Mouse (Mus musculus) embryonic facial prominence, embryonic 11.5 days (tissue): ENCODE measurements around the gene Dst. TPM values are rescaled to one million over a fixed set of nuclear protein-coding genes. Genes with fewer than 3 reads are reported as not detected.

Experiments
- ATAC-seq: fragments of 200-750 bp; cut with Nextera tagmentation; replicated peaks from 2 replicates; pipeline ENCODE4 v1.8.0; 2017; ENCODE audit warnings: low read depth; ENCODE audit not compliant: insufficient number of reproducible peaks, low FRiP score, low TSS enrichment
- DNase-seq: peaks from one replicate; pipeline ENCODE4 v3.0.0-alpha.2; 2015; ENCODE audit warnings: low spot score
- H3K27ac ChIP-seq: fragments of 300-500 bp; sonication (generic); replicated peaks from 2 replicates; pipeline ENCODE4 v1.5.1; 2014; ENCODE audit warnings: mild to moderate bottlenecking, low read depth, low read length, control low read depth
- H3K27me3 ChIP-seq: fragments of 300-500 bp; sonication (generic); 2 replicates; pipeline ENCODE4 v1.6.1; 2014; ENCODE audit warnings: mild to moderate bottlenecking, low read length, moderate library complexity, mixed read lengths; ENCODE audit not compliant: control insufficient read depth, insufficient read depth
- H3K36me3 ChIP-seq: fragments of 300-500 bp; sonication (generic); replicated peaks from 2 replicates; pipeline ENCODE4 v1.6.1; 2014; ENCODE audit warnings: low read depth, mild to moderate bottlenecking, low read length, moderate library complexity, mixed read lengths; ENCODE audit not compliant: control insufficient read depth, insufficient read depth
- H3K4me1 ChIP-seq: fragments of 300-500 bp; sonication (generic); 2 replicates; pipeline ENCODE4 v1.6.1; 2014; ENCODE audit warnings: low read length, mixed read lengths; ENCODE audit not compliant: control insufficient read depth, insufficient read depth
- H3K4me2 ChIP-seq: fragments of 300-500 bp; sonication (generic); 2 replicates; pipeline ENCODE4 v1.6.1; 2014; ENCODE audit warnings: low read depth, mild to moderate bottlenecking, control low read depth, low read length, moderate library complexity
- H3K4me3 ChIP-seq: fragments of 300-500 bp; sonication (generic); 2 replicates; pipeline ENCODE4 v1.5.1; 2014; ENCODE audit warnings: low read depth, low read length, control low read depth
- H3K9ac ChIP-seq: fragments of 300-500 bp; sonication (generic); replicated peaks from 2 replicates; pipeline ENCODE4 v1.6.1; 2014; ENCODE audit warnings: mild to moderate bottlenecking, control low read depth, low read length
- H3K9me3 ChIP-seq: fragments of 300-500 bp; sonication (generic); replicated peaks from 2 replicates; pipeline ENCODE4 v1.6.1; 2016; ENCODE audit warnings: mild to moderate bottlenecking, low read length, inconsistent platforms, mixed read lengths; ENCODE audit not compliant: control insufficient read depth
- WGBS: fragments of 180-500 bp; shearing (Covaris S2); extraction: QIAGEN DNeasy Blood & Tissue Kit; methylation state at CpG from one replicate; pipeline ENCODE4 v1.1.7; 2014; 5-methylcytosine and 5-hydroxymethylcytosine counted together
- polyA plus RNA-seq: library from polyadenylated mRNA; unstranded; fragments of >200 nt; fragmentation: Nextera tagmentation; extraction: Ambion mirVana; gene quantifications from 2 replicates; pipeline ENCODE4 v1.2.1, GENCODE M21; 2014

Gene Dst
- polyA plus RNA-seq, 1 experiment from 2014 or later, result 20.7 TPM

DNA sequence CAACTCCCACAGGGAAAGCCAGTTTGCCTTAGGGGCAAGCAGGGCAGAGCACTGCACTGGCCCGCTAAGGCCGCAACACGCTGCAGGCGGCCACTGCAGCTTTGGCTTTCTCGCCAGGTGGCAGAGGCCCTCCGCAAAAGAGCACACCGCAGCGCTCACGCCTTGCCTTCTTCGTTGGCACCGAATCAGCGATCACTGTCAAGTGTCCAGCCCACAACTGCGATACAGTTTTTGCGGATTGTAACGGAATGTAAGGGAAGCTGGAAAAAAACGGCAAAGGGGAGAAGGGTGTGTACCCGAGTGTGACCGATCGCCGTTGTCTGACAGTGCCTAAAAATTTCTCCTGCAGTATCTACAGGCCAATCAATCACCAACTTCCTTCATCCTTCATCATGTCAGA is 1.1 kb upstream of the Dst start:
- Histone ChIP-seq H3K4me2 (peak overlapping the region; percentile 91), H3K27me3 (peaks cover 6% of the 10 kb centered on the region), H3K4me3 (peak overlapping the region; percentile 64), H3K36me3 (no peaks in the 10 kb centered on the region), H3K4me1 (no peaks in the 10 kb centered on the region), H3K27ac (no peak overlapping the region), H3K9me3 (no peaks in the 10 kb centered on the region), H3K9ac (peak overlapping the region; percentile 39; the same call in 1 of the 2 replicates)
- under 1% methylated on average over 20 of the region's 20 CpGs for WGBS
- peak; percentile 41 for DNase-seq
- ATAC-seq, result peak; percentile 36; the same call in 1 of the 2 replicates

DNA sequence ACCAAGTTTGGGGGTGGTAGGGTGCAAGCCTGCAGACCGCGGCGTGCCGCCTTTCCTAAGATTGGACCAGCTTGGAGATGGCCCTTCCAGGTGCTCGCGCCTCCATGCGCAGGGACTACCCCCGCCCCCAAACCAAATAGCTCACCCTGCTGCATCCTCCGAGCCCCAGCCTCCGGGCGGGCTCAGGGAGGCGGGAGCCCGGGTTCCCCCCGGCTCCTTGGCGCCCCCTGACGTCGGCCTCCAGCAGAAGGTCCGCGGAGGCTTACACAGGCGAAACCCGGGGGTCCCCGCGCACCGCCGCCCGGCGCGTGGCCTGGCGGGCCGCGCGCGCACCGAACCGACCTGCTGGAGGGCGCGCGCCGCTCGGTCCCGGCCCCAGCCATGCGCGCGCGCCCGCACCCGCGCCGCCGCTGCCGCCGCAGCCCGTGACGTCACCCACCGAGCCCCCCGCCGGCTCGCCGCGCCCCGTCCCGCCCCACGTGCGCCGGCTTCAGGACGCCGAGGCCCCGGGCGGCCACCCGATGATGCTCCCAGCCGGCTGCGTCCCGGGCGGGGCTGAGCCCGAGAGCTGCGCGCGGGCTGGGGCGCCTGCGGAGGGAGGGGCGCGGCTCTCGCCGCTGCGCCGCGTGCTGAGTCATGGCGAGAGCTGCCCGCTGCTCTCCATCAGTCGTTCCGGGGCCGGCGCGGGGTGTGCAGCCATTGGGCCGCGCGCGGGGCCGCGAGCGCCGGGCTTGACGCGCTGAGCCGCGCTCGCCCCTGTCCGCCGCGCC is 419 bp upstream of the Dst start, which contains the start of gene Bend6:
TSS of gene Bend6 (minus strand) at position 396 of the 770 bp plus-strand sequence.
- peak; percentile 79 for DNase-seq
- H3K27ac ChIP-seq, result no peak within 1 kb of the TSS
- WGBS, result 0% methylated on average over 50 of the region's 110 CpGs

DNA sequence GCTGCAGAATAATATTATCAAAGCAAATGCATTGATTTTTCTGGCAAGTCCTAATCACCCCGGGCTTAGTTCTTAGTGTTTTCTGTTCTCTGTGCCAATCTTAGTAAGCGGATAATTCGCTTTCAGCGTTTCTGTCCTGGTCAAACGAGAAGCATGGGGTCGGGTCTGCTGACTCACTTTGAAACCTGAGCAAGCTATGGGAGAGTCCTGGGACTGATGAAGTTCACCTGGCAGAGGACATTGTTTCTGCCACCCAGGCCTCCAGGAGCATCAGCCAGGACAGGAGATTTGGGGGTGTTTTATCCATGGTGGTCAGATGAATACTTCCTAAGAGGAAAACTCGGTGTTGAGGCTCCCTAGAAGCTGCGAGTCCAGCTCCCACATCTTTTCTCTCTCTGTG is 3.6 kb downstream of the Dst start:
- H3K36me3 ChIP-seq, result no peaks in the 10 kb centered on the region
- H3K27me3 ChIP-seq, result peaks cover 6% of the 10 kb centered on the region
- no peak for ATAC-seq
- no peaks in the 10 kb centered on the region for H3K4me1 ChIP-seq
- no peak for DNase-seq
- no peak overlapping the region for H3K9ac ChIP-seq
- H3K9me3 ChIP-seq, result no peaks in the 10 kb centered on the region
- no peak overlapping the region for H3K4me2 ChIP-seq
- H3K27ac ChIP-seq, result no peak overlapping the region
- 66% methylated on average over 8 of the region's 8 CpGs for WGBS
- H3K4me3 ChIP-seq, result no peak overlapping the region

More for the DNA sequence above, 419 bp upstream of the Dst start, which contains the start of gene Bend6:
- peak within 1 kb of the TSS; percentile 70 for H3K9ac ChIP-seq
- H3K4me3 ChIP-seq, result peak within 1 kb of the TSS; percentile 64
- no peaks in the 10 kb centered on the region for H3K9me3 ChIP-seq
- H3K4me1 ChIP-seq, result no peaks in the 10 kb centered on the region
- H3K36me3 ChIP-seq, result no peaks in the 10 kb centered on the region
- peak; percentile 81 for ATAC-seq
- peaks cover 6% of the 10 kb centered on the region for H3K27me3 ChIP-seq
- peak within 1 kb of the TSS; percentile 91 for H3K4me2 ChIP-seq

DNA sequence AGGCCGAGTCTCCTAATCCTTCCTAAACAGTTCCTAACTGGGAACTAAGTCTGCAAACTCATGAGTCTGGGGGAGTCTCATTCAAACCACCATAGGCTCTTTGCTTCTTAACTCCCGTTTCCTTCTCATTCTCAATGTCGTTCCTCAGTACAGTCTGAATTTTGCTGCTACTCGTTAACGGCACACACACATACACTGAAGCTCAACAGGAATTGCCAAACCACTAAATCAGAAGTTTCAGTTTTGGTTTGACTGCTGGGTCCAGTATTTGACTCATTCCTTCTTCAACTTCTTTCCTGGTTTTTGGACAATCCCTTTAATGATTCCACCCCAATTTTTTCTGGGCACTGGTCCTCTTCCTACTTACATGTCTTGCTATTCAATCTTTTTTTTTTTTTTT is 8.5 kb downstream of the Dst start:
- Histone ChIP-seq H3K27me3 (no peaks in the 10 kb centered on the region), H3K9ac (no peak overlapping the region), H3K4me3 (no peak overlapping the region), H3K27ac (no peak overlapping the region), H3K9me3 (no peaks in the 10 kb centered on the region), H3K4me2 (no peak overlapping the region), H3K36me3 (no peaks in the 10 kb centered on the region), H3K4me1 (no peaks in the 10 kb centered on the region)
- 96% methylated on average over 5 of the region's 5 CpGs for WGBS
- ATAC-seq (no peak), DNase-seq (no peak)

DNA sequence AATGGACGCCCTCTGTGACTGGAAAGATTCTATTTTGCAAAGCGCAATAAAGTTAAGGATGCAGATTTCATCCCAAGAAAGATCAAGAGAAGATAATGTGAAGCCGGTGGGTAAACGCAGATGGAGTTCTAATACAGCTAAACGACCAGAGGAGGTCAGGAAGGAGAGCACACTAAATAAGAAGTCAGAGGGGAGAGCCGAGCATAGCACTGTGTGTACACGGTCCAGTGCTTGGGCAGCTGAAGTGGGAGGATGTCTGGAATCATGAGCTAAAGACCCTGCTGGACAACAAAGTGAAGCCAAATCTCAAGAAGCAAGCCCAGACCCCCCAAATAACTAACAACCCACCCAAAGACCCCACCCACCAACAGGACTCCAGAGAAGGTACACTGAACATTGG is 14.9 kb downstream of the Dst start:
- DNase-seq, result no peak
- Histone ChIP-seq H3K4me1 (no peaks in the 10 kb centered on the region), H3K27ac (no peak overlapping the region), H3K4me2 (no peak overlapping the region), H3K4me3 (no peak overlapping the region), H3K9ac (no peak overlapping the region), H3K27me3 (no peaks in the 10 kb centered on the region), H3K36me3 (no peaks in the 10 kb centered on the region), H3K9me3 (no peaks in the 10 kb centered on the region)
- ATAC-seq, result no peak
- WGBS, result 67% methylated on average over 7 of the region's 7 CpGs

DNA sequence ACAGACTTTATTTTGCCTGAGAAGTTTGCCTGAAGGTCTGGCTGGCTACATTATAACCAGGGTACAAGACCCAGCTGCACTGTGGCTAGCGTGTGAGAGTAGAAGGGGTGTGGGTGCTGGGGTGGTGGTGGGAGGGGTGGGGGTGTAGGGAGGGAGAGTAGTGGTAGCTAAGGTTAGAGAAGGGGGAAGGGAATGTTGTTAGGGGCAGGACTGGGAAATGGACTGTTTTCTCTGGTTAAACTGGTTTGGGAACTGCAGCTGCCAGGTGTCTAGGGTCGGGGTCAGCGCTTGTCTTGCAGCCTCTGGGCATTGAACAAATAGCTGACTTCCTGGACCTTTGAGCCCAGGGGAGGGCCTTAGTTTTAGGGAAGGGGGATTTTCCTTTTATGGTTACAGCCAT is 17.3 kb downstream of the Dst start:
- Histone ChIP-seq H3K4me2 (no peak overlapping the region), H3K9ac (no peak overlapping the region), H3K27me3 (no peaks in the 10 kb centered on the region), H3K27ac (no peak overlapping the region), H3K36me3 (no peaks in the 10 kb centered on the region), H3K9me3 (no peaks in the 10 kb centered on the region), H3K4me3 (no peak overlapping the region), H3K4me1 (no peaks in the 10 kb centered on the region)
- DNase-seq (peak; percentile 18), ATAC-seq (no peak)
- 36% methylated on average over 3 of the region's 3 CpGs for WGBS

DNA sequence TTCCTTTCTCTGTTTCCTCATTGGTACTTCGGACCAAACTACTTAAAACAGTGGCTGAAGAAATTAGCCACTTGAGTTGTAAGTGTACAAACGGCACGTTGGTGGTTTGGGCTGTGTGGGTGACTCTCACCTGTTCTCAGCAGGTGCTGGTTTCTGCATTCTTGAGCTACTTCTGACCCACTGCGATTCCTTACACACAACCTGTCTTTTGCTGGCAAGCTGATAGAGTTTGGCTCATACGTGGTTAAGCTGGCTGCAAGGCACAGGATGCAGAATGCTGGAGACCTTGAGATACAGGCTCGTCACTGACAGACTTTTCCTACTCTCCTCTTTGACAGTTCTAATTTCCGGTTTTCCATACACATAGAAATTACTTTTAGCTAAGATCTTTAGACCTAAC is 19.4 kb downstream of the Dst start:
- no peaks in the 10 kb centered on the region for H3K27me3 ChIP-seq
- no peak overlapping the region for H3K27ac ChIP-seq
- no peak overlapping the region for H3K9ac ChIP-seq
- no peaks in the 10 kb centered on the region for H3K9me3 ChIP-seq
- H3K4me1 ChIP-seq, result no peaks in the 10 kb centered on the region
- no peak overlapping the region for H3K4me2 ChIP-seq
- H3K4me3 ChIP-seq, result no peak overlapping the region
- no peak for ATAC-seq
- 91% methylated on average over 7 of the region's 7 CpGs for WGBS
- H3K36me3 ChIP-seq, result no peaks in the 10 kb centered on the region
- DNase-seq, result no peak

DNA sequence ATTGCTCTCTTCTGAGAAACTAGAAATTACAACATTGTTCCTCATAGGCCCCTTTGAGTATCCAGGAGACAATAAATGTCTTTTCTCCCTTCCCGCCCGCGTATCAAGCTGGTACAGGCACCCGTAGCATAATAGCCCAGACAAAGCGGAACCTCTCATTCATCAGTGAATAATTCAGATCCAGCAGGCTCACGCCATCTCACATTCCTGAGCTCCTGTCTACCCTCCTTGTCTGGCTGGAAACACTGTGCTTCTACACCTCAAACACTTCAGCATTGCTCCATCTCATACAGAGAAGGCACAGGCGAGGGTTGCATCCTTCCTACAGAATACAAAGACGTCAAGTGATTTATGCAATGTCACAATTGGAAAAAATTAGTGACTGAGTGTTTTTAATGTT is 23.8 kb downstream of the Dst start:
- Histone ChIP-seq H3K9ac (no peak overlapping the region), H3K4me1 (no peaks in the 10 kb centered on the region), H3K27me3 (no peaks in the 10 kb centered on the region), H3K36me3 (no peaks in the 10 kb centered on the region), H3K4me2 (no peak overlapping the region), H3K27ac (no peak overlapping the region), H3K9me3 (no peaks in the 10 kb centered on the region), H3K4me3 (no peak overlapping the region)
- ATAC-seq (no peak), DNase-seq (no peak)
- WGBS, result 80% methylated on average over 8 of the region's 8 CpGs
